Mouse (Mus musculus) mesoderm, embryonic 11.5 days (tissue): ENCODE measurements around the gene P2ry6.

Source experiments
- DNase-seq: peaks from one replicate; pipeline ENCODE4 v3.0.0-alpha.2; 2012; ENCODE audit warnings: low read depth, low spot score

P2ry6 gene

GRCm38 (mm10) chr7:100974135-100974903, at the start of gene P2ry6:
TSS of gene P2ry6 (minus strand) at chr7:100974649.
- DNase-seq: no peak

GRCm38 (mm10) chr7:101017492-101017891, 43.0 kb upstream of the P2ry6 start:
- no peak for DNase-seq

- no peak for DNase-seq
These were observed 42.6 kb upstream of the P2ry6 start for GRCm38 (mm10) chr7:101017021-101017461.

- DNase-seq: no peak
These were observed 40.5 kb upstream of the P2ry6 start for GRCm38 (mm10) chr7:101014985-101015384.

- no peak for DNase-seq
These were observed 39.6 kb upstream of the P2ry6 start for GRCm38 (mm10) chr7:101014041-101014440.

- DNase-seq: no peak
These were observed 38.1 kb upstream of the P2ry6 start, which contains the start of gene P2ry2 for GRCm38 (mm10) chr7:101012541-101012940. TSS of gene P2ry2 (minus strand) at chr7:101012866.

- DNase-seq: peak; percentile 66
These were observed 37.4 kb upstream of the P2ry6 start for GRCm38 (mm10) chr7:101011681-101012367.

- no peak for DNase-seq
These were observed 36.3 kb upstream of the P2ry6 start for GRCm38 (mm10) chr7:101010741-101011140.

GRCm38 (mm10) chr7:101006201-101006600, 31.8 kb upstream of the P2ry6 start:
- DNase-seq: no peak

GRCm38 (mm10) chr7:101005119-101005518, 30.7 kb upstream of the P2ry6 start:
- DNase-seq: no peak

- no peak for DNase-seq
These were observed 29.2 kb upstream of the P2ry6 start for GRCm38 (mm10) chr7:101003442-101004326.

- no peak for DNase-seq
These were observed 27.8 kb upstream of the P2ry6 start for GRCm38 (mm10) chr7:101002274-101002673.

GRCm38 (mm10) chr7:100999623-101000022, 25.2 kb upstream of the P2ry6 start:
- no peak for DNase-seq

- DNase-seq: no peak
These were observed 24.1 kb upstream of the P2ry6 start for GRCm38 (mm10) chr7:100998578-100998960.

GRCm38 (mm10) chr7:100997951-100998577, 23.6 kb upstream of the P2ry6 start:
- DNase-seq: no peak

GRCm38 (mm10) chr7:100997215-100997614, 22.8 kb upstream of the P2ry6 start:
- no peak for DNase-seq

GRCm38 (mm10) chr7:100995951-100996350, 21.5 kb upstream of the P2ry6 start:
- no peak for DNase-seq

GRCm38 (mm10) chr7:100995260-100995864, 20.9 kb upstream of the P2ry6 start:
- DNase-seq: no peak

GRCm38 (mm10) chr7:100993166-100993565, 18.7 kb upstream of the P2ry6 start:
- no peak for DNase-seq

- no peak for DNase-seq
These were observed 17.5 kb upstream of the P2ry6 start for GRCm38 (mm10) chr7:100991972-100992371.
